Mouse (Mus musculus): ENCODE measurements around the gene Cdkn2d. TPM values are rescaled to one million over a fixed set of nuclear protein-coding genes. Genes with fewer than 3 reads are reported as not detected.
A peak's percentile ranks its signal among the peaks of the same experiment; 100 is the strongest.

The Cdkn2d gene
- polyA plus RNA-seq, 1 experiment from 2014 or later, result 28.0 TPM

DNA sequence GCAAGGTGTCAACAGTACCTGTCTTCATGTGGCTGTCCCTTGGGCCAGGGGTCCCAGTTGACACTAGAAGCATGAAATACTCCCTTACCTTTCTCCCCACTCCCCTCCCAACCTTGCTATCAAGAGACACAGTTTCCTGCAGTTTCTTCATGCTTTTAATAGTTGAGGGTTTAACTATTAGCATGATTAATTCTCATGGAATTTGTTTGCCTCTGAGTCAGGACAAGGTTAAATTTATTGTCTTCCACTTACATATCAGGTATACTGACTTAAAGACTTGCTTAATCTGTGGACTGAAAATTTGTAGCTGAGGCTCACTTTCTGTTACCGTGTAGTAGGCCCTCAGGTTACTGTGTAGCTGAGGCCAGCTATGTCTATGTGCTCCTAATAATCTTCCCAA lies 42.3 kb upstream of the Cdkn2d start:
- Histone ChIP-seq H3K4me2 (replicated peaks; ENCODE audit: low read depth) (no peak overlapping the region), H3K4me3 (ENCODE audit: low read depth, low read length) (no peak overlapping the region), H3K9ac (ENCODE audit: low read length) (no peak overlapping the region), H3K27ac (replicated peaks) (no peak overlapping the region), H3K36me3 (ENCODE audit: control insufficient read depth, insufficient read depth, low read length) (no peaks in the 10 kb centered on the region), H3K4me1 (replicated peaks; ENCODE audit: control insufficient read depth, insufficient read depth) (no peaks in the 10 kb centered on the region), H3K9me3 (ENCODE audit: control insufficient read depth, low read length) (no peaks in the 10 kb centered on the region), H3K27me3 (ENCODE audit: control insufficient read depth, insufficient read depth, low read length) (no peaks in the 10 kb centered on the region)
- ATAC-seq (ENCODE audit: low FRiP score, low TSS enrichment) (no peak), DNase-seq (ENCODE audit: low spot score) (no peak)
- WGBS, result 45% methylated on average over 1 of the region's 1 CpGs
- TF ChIP-seq CTCF (IDR thresholded peaks at IDR 0.05; ENCODE audit: low read depth) (no peak), EP300 (optimal IDR thresholded peaks at IDR 0.05) (no peak)

DNA sequence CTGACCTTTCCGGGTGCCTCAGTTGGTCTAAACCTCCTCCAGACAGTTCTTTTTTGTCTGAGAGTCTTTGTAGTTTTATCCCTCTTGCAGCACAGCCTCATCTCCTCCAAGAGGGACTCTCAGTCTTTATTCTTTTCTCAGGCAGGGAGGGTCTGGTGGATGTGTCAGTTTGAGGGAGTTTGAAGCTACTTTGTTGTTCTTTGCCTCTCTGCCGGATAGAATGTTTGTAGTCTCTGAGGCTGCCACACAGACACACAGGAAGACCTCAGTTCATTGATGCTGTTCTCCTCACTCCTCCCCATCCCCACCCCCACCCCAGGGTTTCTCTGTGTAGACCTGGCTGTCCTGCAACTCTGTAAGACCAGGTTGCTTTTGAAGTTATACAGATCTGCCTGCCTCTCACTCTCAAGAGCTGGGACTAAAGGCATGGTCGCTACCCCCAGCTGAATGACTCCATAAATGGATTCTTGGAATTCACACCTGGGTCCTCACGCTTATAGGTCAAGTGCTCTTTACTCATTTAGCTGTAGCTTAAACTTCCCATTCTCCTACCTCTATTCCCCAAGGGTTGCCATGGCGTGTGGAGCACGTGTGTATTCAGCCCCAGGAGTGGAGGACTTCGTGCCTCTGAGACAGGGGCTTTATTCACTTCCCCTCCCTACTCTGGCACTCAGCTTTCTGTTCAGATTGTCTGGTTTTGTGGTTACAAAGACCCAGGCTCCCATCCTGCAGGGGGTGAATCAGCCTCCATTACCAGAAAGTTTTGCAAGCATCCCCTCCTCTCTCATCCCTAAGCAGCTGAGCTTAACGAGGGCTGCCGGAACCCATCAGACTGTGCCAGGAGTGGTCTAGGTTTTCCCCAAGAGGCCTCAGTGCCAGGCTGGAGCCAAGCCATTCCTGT lies 41.2 kb upstream of the Cdkn2d start:
- Histone ChIP-seq H3K9ac (ENCODE audit: low read length) (no peak overlapping the region), H3K27me3 (ENCODE audit: control insufficient read depth, insufficient read depth, low read length) (no peaks in the 10 kb centered on the region), H3K27ac (replicated peaks) (no peak overlapping the region), H3K4me3 (ENCODE audit: low read depth, low read length) (no peak overlapping the region), H3K4me1 (replicated peaks; ENCODE audit: control insufficient read depth, insufficient read depth) (no peaks in the 10 kb centered on the region), H3K36me3 (ENCODE audit: control insufficient read depth, insufficient read depth, low read length) (no peaks in the 10 kb centered on the region), H3K9me3 (ENCODE audit: control insufficient read depth, low read length) (no peaks in the 10 kb centered on the region), H3K4me2 (replicated peaks; ENCODE audit: low read depth) (no peak overlapping the region)
- DNase-seq (ENCODE audit: low spot score) (no peak), ATAC-seq (ENCODE audit: low FRiP score, low TSS enrichment) (no peak)
- TF ChIP-seq CTCF (IDR thresholded peaks at IDR 0.05; ENCODE audit: low read depth) (no peak), EP300 (optimal IDR thresholded peaks at IDR 0.05) (no peak)
- 52% methylated on average over 9 of the region's 9 CpGs for WGBS

DNA sequence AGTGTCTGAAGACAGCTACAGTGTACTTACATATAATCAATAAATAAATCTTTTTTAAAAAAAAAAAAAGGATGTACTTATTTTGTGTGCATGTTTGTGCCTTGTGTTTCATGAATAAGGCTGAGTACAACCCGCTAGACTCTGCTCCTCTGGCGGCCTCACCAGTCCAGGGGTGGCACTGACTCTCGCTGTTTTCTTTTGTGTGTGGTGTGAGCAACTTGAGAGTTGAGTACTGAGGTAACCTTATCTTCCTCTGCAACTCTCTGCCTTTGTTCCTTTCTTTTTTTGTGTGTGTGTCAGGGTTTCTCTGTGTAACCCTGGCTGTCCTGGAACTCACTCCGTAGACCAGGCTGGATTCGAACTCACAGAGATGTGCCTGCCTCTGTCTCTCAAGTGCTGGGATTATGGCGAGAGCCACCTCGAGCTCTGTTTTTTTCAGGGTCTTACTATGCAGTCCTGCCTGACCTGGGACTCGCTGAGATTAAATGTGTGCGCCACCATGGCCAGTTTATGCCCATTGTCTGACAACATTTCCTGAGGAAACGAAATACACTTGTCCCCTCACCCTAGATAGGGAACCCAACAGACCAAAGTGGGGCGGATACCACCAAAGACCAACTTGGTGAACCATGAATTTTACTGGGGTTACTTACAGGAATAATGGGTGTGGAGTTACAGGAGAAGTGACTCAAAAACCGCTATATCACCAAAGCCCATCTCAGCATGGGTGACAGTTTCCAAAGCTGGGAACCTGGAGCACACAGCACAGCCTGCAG lies 40.3 kb upstream of the Cdkn2d start:
- H3K9ac ChIP-seq (ENCODE audit: low read length), result no peak overlapping the region
- 87% methylated on average over 12 of the region's 12 CpGs for WGBS
- H3K36me3 ChIP-seq (ENCODE audit: control insufficient read depth, insufficient read depth, low read length), result no peaks in the 10 kb centered on the region
- no peak for TF ChIP-seq EP300 (optimal IDR thresholded peaks at IDR 0.05)
- no peak for TF ChIP-seq CTCF (IDR thresholded peaks at IDR 0.05; ENCODE audit: low read depth)
- DNase-seq (ENCODE audit: low spot score) (no peak), ATAC-seq (ENCODE audit: low FRiP score, low TSS enrichment) (no peak)
- H3K27ac ChIP-seq (replicated peaks), result no peak overlapping the region
- no peaks in the 10 kb centered on the region for H3K4me1 ChIP-seq (replicated peaks; ENCODE audit: control insufficient read depth, insufficient read depth)
- no peaks in the 10 kb centered on the region for H3K9me3 ChIP-seq (ENCODE audit: control insufficient read depth, low read length)
- H3K4me3 ChIP-seq (ENCODE audit: low read depth, low read length), result no peak overlapping the region
- H3K27me3 ChIP-seq (ENCODE audit: control insufficient read depth, insufficient read depth, low read length), result no peaks in the 10 kb centered on the region
- H3K4me2 ChIP-seq (replicated peaks; ENCODE audit: low read depth), result no peak overlapping the region

DNA sequence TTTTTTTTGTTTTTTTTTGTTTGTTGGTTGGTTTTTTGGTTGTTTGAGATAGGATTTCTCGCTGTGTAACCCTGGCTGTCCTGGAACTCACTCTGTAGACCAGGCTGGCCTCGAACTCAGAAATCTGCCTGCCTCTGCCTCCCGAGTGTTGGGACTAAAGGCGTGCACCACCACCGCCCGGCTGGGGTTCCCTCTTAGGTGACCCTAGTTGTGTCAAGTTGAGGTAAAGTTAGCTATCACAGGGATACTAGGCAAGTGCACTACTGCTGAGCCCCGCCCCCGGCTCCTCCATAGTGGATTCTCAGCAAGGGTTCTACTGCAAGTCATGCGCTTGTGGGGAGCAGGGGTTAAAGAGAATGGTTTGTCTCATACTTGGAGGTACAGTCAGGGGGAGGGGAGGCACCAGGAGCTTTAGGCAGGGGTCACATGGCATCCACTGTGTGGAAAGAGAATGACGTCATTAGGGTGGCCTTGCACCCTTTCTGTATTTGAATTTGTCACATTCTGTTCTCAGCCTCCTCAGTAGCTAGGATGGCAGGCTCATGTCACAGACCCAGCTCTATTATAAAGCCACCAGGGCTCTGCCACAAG lies 38.6 kb upstream of the Cdkn2d start:
- peak; percentile 27; the same call in 1 of the 2 replicates for ATAC-seq (ENCODE audit: low FRiP score, low TSS enrichment)
- no peak for DNase-seq (ENCODE audit: low spot score)
- Histone ChIP-seq H3K27me3 (ENCODE audit: control insufficient read depth, insufficient read depth, low read length) (no peaks in the 10 kb centered on the region), H3K9me3 (ENCODE audit: control insufficient read depth, low read length) (no peaks in the 10 kb centered on the region), H3K4me1 (replicated peaks; ENCODE audit: control insufficient read depth, insufficient read depth) (no peaks in the 10 kb centered on the region), H3K4me3 (ENCODE audit: low read depth, low read length) (no peak overlapping the region), H3K36me3 (ENCODE audit: control insufficient read depth, insufficient read depth, low read length) (no peaks in the 10 kb centered on the region), H3K9ac (ENCODE audit: low read length) (no peak overlapping the region), H3K4me2 (replicated peaks; ENCODE audit: low read depth) (no peak overlapping the region), H3K27ac (replicated peaks) (no peak overlapping the region)
- TF ChIP-seq CTCF (IDR thresholded peaks at IDR 0.05; ENCODE audit: low read depth), result no peak
- TF ChIP-seq EP300 (optimal IDR thresholded peaks at IDR 0.05), result no peak
- WGBS, result 88% methylated on average over 10 of the region's 10 CpGs

DNA sequence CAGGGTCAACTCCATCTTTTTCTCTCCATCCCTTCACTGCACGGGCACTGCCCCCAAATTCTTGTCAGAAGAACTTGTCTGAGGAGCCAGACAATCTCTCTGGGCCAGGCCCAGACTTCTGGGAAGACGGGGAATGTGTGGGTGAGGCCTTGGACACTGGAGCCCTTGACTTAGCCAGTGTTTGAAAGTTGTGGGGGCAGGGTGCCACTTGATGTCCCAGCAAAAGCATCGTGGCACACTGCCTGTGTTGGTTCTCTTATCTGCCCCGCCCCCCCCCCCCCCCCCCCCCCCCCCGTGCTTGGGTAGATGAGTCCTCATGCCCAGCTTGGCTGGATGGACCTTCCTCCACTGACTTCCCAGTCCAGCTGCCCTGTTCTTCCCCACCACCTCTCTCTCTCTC lies 37.8 kb upstream of the Cdkn2d start:
- WGBS, result 37% methylated on average over 4 of the region's 5 CpGs
- DNase-seq (ENCODE audit: low spot score) (no peak), ATAC-seq (ENCODE audit: low FRiP score, low TSS enrichment) (no peak)

More for the DNA sequence above, 37.8 kb upstream of the Cdkn2d start:
- H3K9ac ChIP-seq (ENCODE audit: low read length), result no peak overlapping the region
- no peaks in the 10 kb centered on the region for H3K4me1 ChIP-seq (replicated peaks; ENCODE audit: control insufficient read depth, insufficient read depth)
- TF ChIP-seq EP300 (optimal IDR thresholded peaks at IDR 0.05) (no peak), CTCF (IDR thresholded peaks at IDR 0.05; ENCODE audit: low read depth) (no peak)
- H3K27me3 ChIP-seq (ENCODE audit: control insufficient read depth, insufficient read depth, low read length), result no peaks in the 10 kb centered on the region
- no peaks in the 10 kb centered on the region for H3K36me3 ChIP-seq (ENCODE audit: control insufficient read depth, insufficient read depth, low read length)
- H3K4me3 ChIP-seq (ENCODE audit: low read depth, low read length), result no peak overlapping the region
- H3K27ac ChIP-seq (replicated peaks), result no peak overlapping the region
- H3K4me2 ChIP-seq (replicated peaks; ENCODE audit: low read depth), result no peak overlapping the region
- no peaks in the 10 kb centered on the region for H3K9me3 ChIP-seq (ENCODE audit: control insufficient read depth, low read length)
